Mouse (Mus musculus): Measurements from ENCODE around the gene Lmf2.

GRCm38 (mm10) chr15:89353837-89354236, 1.6 kb downstream of the Lmf2 start:
- no peak for TF ChIP-seq CTCF (IDR thresholded peaks at IDR 0.05; ENCODE audit: extremely low read depth, insufficient read depth, low read length)
- TF ChIP-seq POLR2A (IDR thresholded peaks at IDR 0.05; ENCODE audit: extremely low read depth, insufficient read depth, low read length): no peak

Data from cortical plate, adult 2 months (tissue).